In the genomic region with DNA sequence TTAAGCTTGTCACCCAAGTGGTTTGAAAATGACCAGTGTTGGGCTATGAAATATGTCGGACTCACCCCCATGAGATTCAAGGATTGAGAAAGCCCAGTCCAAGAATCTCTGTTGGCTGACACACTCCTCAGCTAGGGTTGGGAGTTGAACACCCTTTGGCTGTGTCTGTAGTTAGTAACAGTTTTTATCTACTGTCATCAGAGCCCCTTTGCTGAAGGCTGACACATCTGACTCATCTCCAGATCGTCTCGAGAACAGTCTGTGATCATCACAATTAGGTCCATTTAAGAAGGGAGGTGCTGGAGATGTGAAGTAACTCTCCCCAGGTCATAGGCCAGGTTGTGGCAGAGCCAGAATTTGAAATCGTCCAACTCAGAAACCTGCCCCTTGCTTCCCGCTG, we compare ENCODE assay signal across 22 mouse cellular contexts.
"Had no signal": no experiment of that assay in that cellular context is flagged by ENCODE, and none has a peak within 500 bp of the region (broad histone marks: within the 10 kb centered on the region; RNA-seq: fewer than 3 reads in every experiment).

No protein-coding gene starts in this region.

- H3K9me3 ChIP-seq: kidney, embryonic 15.5 days; lung, embryonic 15.5 days; midbrain, embryonic 10.5 days; midbrain, embryonic 13.5 days; neural tube, embryonic 13.5 days; stomach, embryonic 15.5 days had no signal

- ATAC-seq: midbrain, embryonic 13.5 days; midbrain, embryonic 16.5 days had no signal

- H3K27ac ChIP-seq: kidney, embryonic 15.5 days; left cerebral cortex, adult 2 months; liver, embryonic 14.5 days; lung, embryonic 15.5 days; midbrain, embryonic 10.5 days; midbrain, embryonic 13.5 days; neural tube, embryonic 13.5 days; stomach, embryonic 15.5 days had no signal

- H3K27me3 ChIP-seq: kidney, embryonic 15.5 days; lung, embryonic 15.5 days; megakaryocyte, embryonic 14.5 days; midbrain, embryonic 13.5 days; neural tube, embryonic 13.5 days; stomach, embryonic 15.5 days had no signal

- H3K4me2 ChIP-seq: kidney, embryonic 15.5 days; liver, embryonic 11.5 days; lung, embryonic 15.5 days; midbrain, embryonic 13.5 days; neural tube, embryonic 13.5 days; stomach, embryonic 15.5 days had no signal

- H3K4me3 ChIP-seq: kidney, embryonic 15.5 days; left cerebral cortex, adult 2 months; lung, embryonic 15.5 days; megakaryocyte, embryonic 14.5 days; midbrain, embryonic 10.5 days; midbrain, embryonic 13.5 days; myocyte; neural tube, embryonic 13.5 days; stomach, embryonic 15.5 days had no signal

- DNase-seq: kidney, postnatal 10 days; kidney, postnatal 36 days; layer of hippocampus, postnatal 36 days; lung, adult 18-20 months; lung, postnatal 10 days; lung, postnatal 36 days; retina, postnatal 1 day; right cerebral cortex, postnatal 25 days; spleen, adult 18-20 months; thymus, postnatal 25 days had no signal

- H3K9ac ChIP-seq: kidney, embryonic 15.5 days; liver, embryonic 14.5 days; lung, embryonic 15.5 days; midbrain, embryonic 13.5 days; neural tube, embryonic 13.5 days; stomach, embryonic 15.5 days had no signal

- H3K4me1 ChIP-seq: megakaryocyte, embryonic 14.5 days; midbrain, embryonic 13.5 days; neural tube, embryonic 13.5 days had no signal

- H3K36me3 ChIP-seq: kidney, embryonic 15.5 days; lung, embryonic 15.5 days; midbrain, embryonic 10.5 days; midbrain, embryonic 13.5 days; neural tube, embryonic 13.5 days; stomach, embryonic 15.5 days had no signal
